Mouse (Mus musculus): ENCODE measurements at regions not wholly inside any gene's neighbourhood (a gene's known extent, or its start where the extent isn't known, plus 50 kb on each side); places are given as distances from the start of the nearest gene placed in this dataset.

DNA sequence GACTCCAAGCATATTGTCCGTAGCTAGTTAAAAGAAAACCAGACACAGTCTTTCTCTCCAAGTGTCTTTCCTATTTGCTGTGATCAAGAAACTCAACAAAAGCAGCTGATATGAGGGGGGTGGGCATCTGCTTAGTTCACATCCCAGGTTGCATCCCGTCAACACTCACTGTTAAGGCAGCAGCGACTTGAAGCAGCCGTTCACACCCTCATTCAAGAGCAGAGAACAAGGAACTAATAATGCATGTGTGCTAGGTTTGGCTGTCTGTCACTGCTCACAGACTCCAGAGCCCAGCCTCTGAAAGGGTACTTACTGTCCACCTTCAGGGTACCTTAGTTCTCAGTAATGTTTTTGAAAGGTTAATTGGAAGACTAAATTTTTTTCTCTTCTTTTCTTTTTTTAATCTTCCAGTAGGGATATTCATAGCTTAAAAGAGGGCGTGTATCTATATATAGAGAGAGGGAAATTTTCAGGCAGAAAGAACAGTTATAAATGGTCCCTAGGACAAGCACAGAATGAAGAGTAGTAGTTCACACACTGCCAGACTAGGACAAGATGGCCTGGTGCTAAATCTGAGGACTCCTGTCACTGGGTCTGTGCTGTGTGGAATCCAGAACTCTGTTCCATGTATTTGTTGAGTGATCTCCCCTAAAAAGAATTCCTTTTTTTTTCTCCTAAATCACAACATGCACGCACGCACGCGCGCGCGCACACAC, 199.1 kb upstream of the BB014433 start:
- TF ChIP-seq POLR2A (IDR thresholded peaks at IDR 0.05; ENCODE audit: insufficient read depth, low read depth, low read length) (no peak), CTCF (IDR thresholded peaks at IDR 0.05; ENCODE audit: insufficient read depth, low read depth, low read length) (no peak)

Measured in olfactory bulb, adult 2 months (tissue).